Mouse (Mus musculus) midbrain, embryonic 10.5 days (tissue): ENCODE measurements around the gene Tspan17. TPM values are rescaled to one million over a fixed set of nuclear protein-coding genes. Genes with fewer than 3 reads are reported as not detected.

Experiments used
- DNase-seq: peaks from one replicate; pipeline ENCODE4 v3.0.0-alpha.2; 2017; ENCODE audit warnings: low spot score
- H3K27ac ChIP-seq: fragments of 300-500 bp; sonication (generic); replicated peaks from 2 replicates; pipeline ENCODE4 v1.5.1; 2016; ENCODE audit warnings: mild to moderate bottlenecking
- H3K27me3 ChIP-seq: fragments of 300-500 bp; sonication (generic); 2 replicates; pipeline ENCODE4 v1.6.1; 2016; ENCODE audit warnings: low read depth, mild to moderate bottlenecking; ENCODE audit not compliant: poor library complexity, severe bottlenecking
- H3K36me3 ChIP-seq: fragments of 300-500 bp; sonication (generic); 2 replicates; pipeline ENCODE4 v1.6.1; 2016; ENCODE audit warnings: mild to moderate bottlenecking, moderate library complexity
- H3K4me1 ChIP-seq: fragments of 300-500 bp; sonication (generic); 2 replicates; pipeline ENCODE4 v1.6.1; 2016
- H3K4me3 ChIP-seq: fragments of 300-500 bp; sonication (generic); 2 replicates; pipeline ENCODE4 v1.5.1; 2016; ENCODE audit warnings: mild to moderate bottlenecking, moderate library complexity
- H3K9me3 ChIP-seq: fragments of 300-500 bp; sonication (generic); replicated peaks from 2 replicates; pipeline ENCODE4 v1.6.1; 2016; ENCODE audit warnings: mild to moderate bottlenecking
- WGBS: fragments of 180-500 bp; shearing (Covaris S2); methylation state at CpG from one replicate; pipeline ENCODE4 v1.1.7; 2016; 5-methylcytosine and 5-hydroxymethylcytosine counted together
- polyA plus RNA-seq: library from polyadenylated mRNA; unstranded; fragments of >200 nt; fragmentation: Nextera tagmentation; extraction: Ambion mirVana; gene quantifications from 2 replicates; pipeline ENCODE4 v1.2.1, GENCODE M21; 2016

Gene Tspan17
- polyA plus RNA-seq, 1 experiment from 2014 or later: 12.9 TPM

GRCm38 (mm10) chr13:54824111-54824931 lies 35.1 kb downstream of the Tspan17 start:
- Histone ChIP-seq H3K36me3 (no peaks in the 10 kb centered on the region), H3K4me1 (peaks cover 16% of the 10 kb centered on the region), H3K27me3 (peaks cover 47% of the 10 kb centered on the region), H3K9me3 (no peaks in the 10 kb centered on the region), H3K4me3 (peak overlapping the region; percentile 40), H3K27ac (peak overlapping the region; percentile 58; the same call in 1 of the 2 replicates)
- peak; percentile 47 for DNase-seq
- 18% methylated on average over 25 of the region's 25 CpGs for WGBS

DNA sequence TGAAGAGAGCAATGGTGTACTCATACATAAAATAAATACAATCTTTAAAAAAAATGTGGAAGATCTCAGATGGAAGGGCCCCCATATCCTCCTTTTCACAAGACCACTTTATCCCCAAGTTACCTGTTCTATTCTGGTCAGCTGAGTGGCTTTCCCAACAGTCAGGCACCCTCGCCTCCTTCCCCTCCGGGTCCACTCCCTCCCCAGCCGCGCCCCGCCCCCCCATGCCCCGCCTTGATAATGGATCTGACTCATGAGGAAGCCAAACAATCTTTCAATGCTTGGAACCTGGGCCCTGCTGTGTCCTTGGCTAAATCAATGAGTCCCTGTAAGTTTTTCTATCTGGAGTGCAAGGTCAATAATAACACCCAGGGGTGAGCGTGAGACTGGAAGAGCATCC lies 38.8 kb downstream of the Tspan17 start:
- no peak for DNase-seq
- Histone ChIP-seq H3K27me3 (peaks cover 22% of the 10 kb centered on the region), H3K9me3 (no peaks in the 10 kb centered on the region), H3K4me3 (no peak overlapping the region), H3K4me1 (peaks cover 22% of the 10 kb centered on the region), H3K36me3 (no peaks in the 10 kb centered on the region), H3K27ac (no peak overlapping the region)
- 64% methylated on average over 7 of the region's 7 CpGs for WGBS

DNA sequence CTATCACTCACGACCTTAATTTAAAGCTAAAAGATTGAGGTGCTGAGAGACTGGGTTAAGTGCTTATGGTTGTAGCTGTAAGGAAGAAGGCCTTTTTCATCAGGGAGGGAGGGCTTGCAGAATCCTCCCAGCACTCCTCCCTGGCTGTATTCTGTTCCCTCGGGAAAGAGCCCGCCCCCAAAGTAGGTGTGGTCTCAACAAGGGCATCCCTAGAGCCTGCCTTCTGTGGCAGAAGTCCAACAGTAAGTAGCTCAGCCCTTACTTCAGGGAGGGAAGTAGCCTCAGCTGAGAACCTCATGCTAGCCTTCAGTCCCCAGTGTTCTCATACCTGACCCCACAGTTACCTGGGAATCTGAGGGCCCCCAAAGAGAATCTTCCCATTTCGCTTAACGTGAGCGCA lies 39.3 kb downstream of the Tspan17 start:
- Histone ChIP-seq H3K27me3 (peaks cover 17% of the 10 kb centered on the region), H3K36me3 (no peaks in the 10 kb centered on the region), H3K4me3 (no peak overlapping the region), H3K4me1 (peaks cover 22% of the 10 kb centered on the region), H3K27ac (no peak overlapping the region), H3K9me3 (no peaks in the 10 kb centered on the region)
- DNase-seq: no peak
- 62% methylated on average over 6 of the region's 6 CpGs for WGBS

GRCm38 (mm10) chr13:54829450-54829849 lies 40.3 kb downstream of the Tspan17 start:
- WGBS: 3% methylated on average over 13 of the region's 13 CpGs
- Histone ChIP-seq H3K9me3 (no peaks in the 10 kb centered on the region), H3K4me1 (peaks cover 16% of the 10 kb centered on the region), H3K27me3 (peaks cover 8% of the 10 kb centered on the region), H3K36me3 (no peaks in the 10 kb centered on the region), H3K27ac (peak overlapping the region; percentile 52; the same call in 1 of the 2 replicates), H3K4me3 (peak overlapping the region; percentile 16)
- DNase-seq: peak; percentile 37

DNA sequence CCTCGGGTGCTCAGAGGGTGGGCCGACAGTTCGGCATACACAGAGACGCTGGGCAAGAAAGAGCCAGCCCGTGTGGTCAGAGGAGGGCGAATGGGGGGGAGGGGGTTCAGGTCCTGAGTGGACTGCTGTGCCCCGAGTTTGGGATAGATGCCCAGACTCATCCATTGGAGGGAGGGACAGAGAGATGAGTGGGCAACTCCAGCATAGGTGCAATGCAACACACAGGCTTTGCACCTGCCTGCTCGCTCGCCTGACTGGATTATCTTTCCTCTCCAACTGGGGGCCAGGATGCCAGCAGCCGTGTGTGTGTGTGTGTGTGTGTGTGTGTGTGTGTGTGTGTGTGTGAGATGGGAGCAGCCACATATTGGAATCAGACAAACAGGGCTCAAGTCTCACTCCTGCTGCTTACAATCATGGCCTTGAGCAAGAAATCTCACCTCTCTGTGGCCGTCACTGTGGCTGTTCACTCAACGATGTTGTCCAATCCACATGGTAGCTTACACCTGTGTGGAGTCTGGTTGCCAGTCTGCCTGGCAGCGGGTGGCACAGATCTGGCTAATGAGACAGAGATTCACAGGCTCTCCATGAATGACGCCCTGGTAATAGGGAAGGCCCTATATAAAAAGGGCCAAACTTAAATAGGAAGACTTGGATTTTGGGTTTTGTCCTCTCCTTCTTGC lies 47.3 kb downstream of the Tspan17 start:
- whole genome bisulfite sequencing: 76% methylated on average over 14 of the region's 14 CpGs
- Histone ChIP-seq H3K4me1 (peaks cover 9% of the 10 kb centered on the region), H3K9me3 (peaks cover under 1% of the 10 kb centered on the region; the same call in 1 of the 2 replicates), H3K27ac (no peak overlapping the region), H3K27me3 (peaks cover 11% of the 10 kb centered on the region; the same call in 1 of the 2 replicates), H3K4me3 (no peak overlapping the region), H3K36me3 (no peaks in the 10 kb centered on the region)
- no peak for DNase-seq

DNA sequence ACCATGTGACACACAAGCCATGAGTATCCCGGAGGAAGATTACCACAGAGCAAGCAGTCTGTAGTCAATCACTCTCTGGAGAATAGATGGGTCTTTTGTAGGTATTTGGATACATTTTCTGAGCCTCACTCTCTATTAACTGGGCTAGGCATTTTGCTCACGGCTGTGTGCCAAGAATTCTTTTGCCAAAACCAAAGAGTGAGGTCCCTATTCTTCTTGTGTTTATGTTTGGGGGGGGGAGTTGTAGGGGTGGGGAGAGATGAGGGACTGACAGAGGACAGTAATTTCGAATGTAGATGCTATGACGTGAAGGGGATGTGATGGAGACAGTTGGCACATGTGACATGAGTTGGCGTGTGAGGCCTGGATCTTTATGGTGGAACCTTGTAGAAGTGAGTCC lies 47.9 kb downstream of the Tspan17 start:
- peaks cover 7% of the 10 kb centered on the region; the same call in 1 of the 2 replicates for H3K9me3 ChIP-seq
- H3K27ac ChIP-seq: no peak overlapping the region

DNA sequence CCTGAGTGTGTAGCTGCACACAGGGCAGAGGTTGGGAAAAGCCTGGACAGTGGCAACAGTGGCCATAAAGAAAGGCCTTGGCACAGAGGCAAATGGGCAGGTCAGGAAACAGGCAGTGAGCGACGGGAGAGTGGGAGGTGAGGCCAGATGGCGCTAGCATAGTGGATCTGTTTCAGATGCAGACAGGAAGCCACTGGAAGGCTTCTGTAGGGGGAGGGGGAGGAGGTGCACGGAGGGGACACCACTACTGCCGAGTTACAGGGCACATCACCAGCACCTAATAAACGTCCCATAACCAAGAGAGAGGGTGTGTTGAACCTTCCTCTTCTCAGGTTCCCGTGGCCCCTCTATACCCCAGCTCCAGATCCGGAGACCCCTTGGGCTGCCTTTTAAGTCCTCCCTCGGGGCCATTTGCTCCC lies 48.3 kb downstream of the Tspan17 start:
- H3K4me3 ChIP-seq: no peak overlapping the region
- peaks cover 10% of the 10 kb centered on the region; the same call in 1 of the 2 replicates for H3K9me3 ChIP-seq
- H3K4me1 ChIP-seq: peaks cover 9% of the 10 kb centered on the region
- H3K36me3 ChIP-seq: no peaks in the 10 kb centered on the region
- peaks cover 11% of the 10 kb centered on the region; the same call in 1 of the 2 replicates for H3K27me3 ChIP-seq
- H3K27ac ChIP-seq: no peak overlapping the region
- WGBS: 30% methylated on average over 9 of the region's 9 CpGs
- DNase-seq: no peak

More for the DNA sequence above, 47.9 kb downstream of the Tspan17 start:
- Histone ChIP-seq H3K27me3 (peaks cover 11% of the 10 kb centered on the region; the same call in 1 of the 2 replicates), H3K36me3 (no peaks in the 10 kb centered on the region), H3K4me3 (no peak overlapping the region), H3K4me1 (peaks cover 9% of the 10 kb centered on the region)
- no peak for DNase-seq
- WGBS: 82% methylated on average over 5 of the region's 5 CpGs

- Histone ChIP-seq H3K4me3 (no peak overlapping the region), H3K36me3 (no peaks in the 10 kb centered on the region), H3K9me3 (peaks cover 10% of the 10 kb centered on the region; the same call in 1 of the 2 replicates), H3K4me1 (peaks cover 9% of the 10 kb centered on the region), H3K27me3 (peaks cover 11% of the 10 kb centered on the region; the same call in 1 of the 2 replicates), H3K27ac (no peak overlapping the region)
- DNase-seq: no peak
- 88% methylated on average over 15 of the region's 15 CpGs for WGBS
Measured at GRCm38 (mm10) chr13:54838540-54838939, 49.4 kb downstream of the Tspan17 start.

DNA sequence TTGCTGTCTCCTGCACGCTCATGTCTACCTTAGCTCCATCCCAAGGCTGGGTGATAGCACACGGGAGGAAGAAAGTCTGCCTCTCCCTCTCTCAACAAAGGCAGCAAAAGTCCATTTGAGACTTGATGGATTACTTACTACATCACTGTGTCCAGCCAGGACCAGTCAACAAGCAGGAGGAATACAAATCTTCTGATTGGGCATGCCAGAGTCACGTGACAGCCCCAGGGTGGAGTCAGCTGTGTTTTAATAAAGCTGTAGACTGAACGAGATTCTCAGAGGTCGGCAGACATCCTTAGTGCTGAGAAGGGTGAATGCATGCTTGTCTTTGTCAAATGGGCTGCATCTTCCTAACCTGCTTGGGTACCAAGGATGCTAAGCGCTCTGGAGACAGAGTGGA lies 50.0 kb downstream of the Tspan17 start:
- Histone ChIP-seq H3K4me3 (no peak overlapping the region), H3K4me1 (peaks cover 10% of the 10 kb centered on the region), H3K36me3 (no peaks in the 10 kb centered on the region), H3K27ac (no peak overlapping the region), H3K9me3 (peaks cover 10% of the 10 kb centered on the region; the same call in 1 of the 2 replicates), H3K27me3 (peaks cover 11% of the 10 kb centered on the region; the same call in 1 of the 2 replicates)
- DNase-seq: no peak
- 79% methylated on average over 6 of the region's 6 CpGs for WGBS

DNA sequence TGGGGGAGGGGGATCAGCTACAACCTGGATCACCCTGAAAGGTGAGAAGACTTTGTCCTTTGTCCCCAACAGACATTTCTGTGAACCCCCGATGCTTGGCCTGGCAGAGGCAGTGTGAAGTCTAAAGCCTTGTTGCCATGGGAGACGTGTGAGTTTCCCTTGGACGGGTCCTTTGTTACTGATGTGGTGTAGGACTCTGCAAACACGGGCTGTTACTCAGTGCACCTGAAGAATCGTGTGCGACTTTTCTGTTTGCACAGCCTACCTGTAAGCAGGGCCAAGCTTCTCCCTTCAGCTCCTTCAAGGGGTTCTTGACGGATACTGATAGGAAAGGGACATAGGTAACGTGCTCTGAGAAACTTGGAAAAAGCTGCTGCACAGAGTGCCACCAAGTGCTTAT lies 55.4 kb downstream of the Tspan17 start:
- Histone ChIP-seq H3K27me3 (0 out of 2 replicates have a peak, but pooled peaks cover 10% of the 10 kb centered on the region), H3K4me3 (no peak overlapping the region), H3K27ac (no peak overlapping the region), H3K9me3 (peaks cover 10% of the 10 kb centered on the region; the same call in 1 of the 2 replicates), H3K4me1 (peaks cover 12% of the 10 kb centered on the region), H3K36me3 (no peaks in the 10 kb centered on the region)
- 43% methylated on average over 8 of the region's 8 CpGs for WGBS
- no peak for DNase-seq
